Mouse (Mus musculus): Measurements from ENCODE around the gene Atxn7. TPM values are rescaled to one million over a fixed set of nuclear protein-coding genes. Genes with fewer than 3 reads are reported as not detected.
"Not testable (repeated sequence)": the region's sequence is repeated elsewhere in the genome, so short reads cannot be mapped to it uniquely, and the experiment has no call there.

Gene Atxn7
- polyA plus RNA-seq, 1 experiment from 2014 or later, result 4.0 TPM

- peak; percentile 80 for ATAC-seq
- Histone ChIP-seq H3K4me3 (replicated peaks; ENCODE audit: low read length) (no peak overlapping the region), H3K36me3 (ENCODE audit: control insufficient read depth, insufficient read depth) (peaks cover 31% of the 10 kb centered on the region)
Measured at GRCm38 (mm10) chr14:13950401-13950800, 10.8 kb upstream of the Atxn7 start.

GRCm38 (mm10) chr14:13952151-13952550 lies 9.1 kb upstream of the Atxn7 start:
- ATAC-seq; H3K27me3 ChIP-seq (replicated peaks; ENCODE audit: control insufficient read depth, insufficient read depth, low read length); H3K27ac ChIP-seq (ENCODE audit: low read length); H3K4me1 ChIP-seq (replicated peaks; ENCODE audit: control insufficient read depth, insufficient read depth, low read length); H3K4me2 ChIP-seq (ENCODE audit: low read length); H3K4me3 ChIP-seq (replicated peaks; ENCODE audit: low read length); H3K9ac ChIP-seq (replicated peaks; ENCODE audit: low read depth, low read length); H3K9me3 ChIP-seq (ENCODE audit: control insufficient read depth, low read length): not testable (repeated sequence)
- 99% methylated on average over 3 of the region's 3 CpGs for WGBS
- H3K36me3 ChIP-seq (ENCODE audit: control insufficient read depth, insufficient read depth), result peaks cover 34% of the 10 kb centered on the region

More at GRCm38 (mm10) chr14:13950401-13950800, 10.8 kb upstream of the Atxn7 start:
- no peaks in the 10 kb centered on the region for H3K27me3 ChIP-seq (replicated peaks; ENCODE audit: control insufficient read depth, insufficient read depth, low read length)
- no peak overlapping the region for H3K4me2 ChIP-seq (ENCODE audit: low read length)
- H3K9ac ChIP-seq (replicated peaks; ENCODE audit: low read depth, low read length), result no peak overlapping the region
- no peaks in the 10 kb centered on the region for H3K9me3 ChIP-seq (ENCODE audit: control insufficient read depth, low read length)
- no peaks in the 10 kb centered on the region for H3K4me1 ChIP-seq (replicated peaks; ENCODE audit: control insufficient read depth, insufficient read depth, low read length)
- no peak overlapping the region for H3K27ac ChIP-seq (ENCODE audit: low read length)

- 0 out of 2 replicates have a peak, but pooled peaks cover 3% of the 10 kb centered on the region for H3K36me3 ChIP-seq (ENCODE audit: control insufficient read depth, insufficient read depth)
- peak overlapping the region; percentile 87 for H3K27ac ChIP-seq (ENCODE audit: low read length)
- H3K27me3 ChIP-seq (replicated peaks; ENCODE audit: control insufficient read depth, insufficient read depth, low read length), result no peaks in the 10 kb centered on the region
- H3K4me3 ChIP-seq (replicated peaks; ENCODE audit: low read length), result peak overlapping the region; percentile 93
- peak overlapping the region; percentile 99 for H3K9ac ChIP-seq (replicated peaks; ENCODE audit: low read depth, low read length)
- under 1% methylated on average over 9 of the region's 9 CpGs for WGBS
- H3K4me2 ChIP-seq (ENCODE audit: low read length), result peak overlapping the region; percentile 59
- H3K4me1 ChIP-seq (replicated peaks; ENCODE audit: control insufficient read depth, insufficient read depth, low read length), result peaks cover 15% of the 10 kb centered on the region
- H3K9me3 ChIP-seq (ENCODE audit: control insufficient read depth, low read length), result no peaks in the 10 kb centered on the region
- ATAC-seq, result peak; percentile 61
Measured at GRCm38 (mm10) chr14:13960079-13960478, 1.2 kb upstream of the Atxn7 start.

- ATAC-seq, result peak; percentile 88
- peak overlapping the region; percentile 99 for H3K9ac ChIP-seq (replicated peaks; ENCODE audit: low read depth, low read length)
- 0 out of 2 replicates have a peak, but pooled peaks cover 1% of the 10 kb centered on the region for H3K36me3 ChIP-seq (ENCODE audit: control insufficient read depth, insufficient read depth)
- WGBS, result under 1% methylated on average over 61 of the region's 75 CpGs
- peak overlapping the region; percentile 59 for H3K4me2 ChIP-seq (ENCODE audit: low read length)
- peak overlapping the region; percentile 87 for H3K27ac ChIP-seq (ENCODE audit: low read length)
- peak overlapping the region; percentile 93 for H3K4me3 ChIP-seq (replicated peaks; ENCODE audit: low read length)
- peaks cover 15% of the 10 kb centered on the region for H3K4me1 ChIP-seq (replicated peaks; ENCODE audit: control insufficient read depth, insufficient read depth, low read length)
- H3K27me3 ChIP-seq (replicated peaks; ENCODE audit: control insufficient read depth, insufficient read depth, low read length), result no peaks in the 10 kb centered on the region
- H3K9me3 ChIP-seq (ENCODE audit: control insufficient read depth, low read length), result no peaks in the 10 kb centered on the region
Measured at GRCm38 (mm10) chr14:13960482-13961325, 536 bp upstream of the Atxn7 start.

- Histone ChIP-seq H3K9me3 (ENCODE audit: control insufficient read depth, low read length) (no peaks in the 10 kb centered on the region), H3K36me3 (ENCODE audit: control insufficient read depth, insufficient read depth) (no peaks in the 10 kb centered on the region), H3K27me3 (replicated peaks; ENCODE audit: control insufficient read depth, insufficient read depth, low read length) (no peaks in the 10 kb centered on the region), H3K9ac (replicated peaks; ENCODE audit: low read depth, low read length) (no peak overlapping the region), H3K4me1 (replicated peaks; ENCODE audit: control insufficient read depth, insufficient read depth, low read length) (peaks cover 15% of the 10 kb centered on the region), H3K27ac (ENCODE audit: low read length) (no peak overlapping the region), H3K4me3 (replicated peaks; ENCODE audit: low read length) (no peak overlapping the region), H3K4me2 (ENCODE audit: low read length) (no peak overlapping the region)
- no peak for ATAC-seq
- WGBS, result 82% methylated on average over 6 of the region's 6 CpGs
Measured at GRCm38 (mm10) chr14:13962476-13962875, 1.2 kb downstream of the Atxn7 start.

GRCm38 (mm10) chr14:13963527-13963926 lies 2.3 kb downstream of the Atxn7 start:
- no peak overlapping the region for H3K9ac ChIP-seq (replicated peaks; ENCODE audit: low read depth, low read length)
- no peak overlapping the region for H3K4me3 ChIP-seq (replicated peaks; ENCODE audit: low read length)
- no peaks in the 10 kb centered on the region for H3K9me3 ChIP-seq (ENCODE audit: control insufficient read depth, low read length)
- no peak overlapping the region for H3K4me2 ChIP-seq (ENCODE audit: low read length)
- WGBS, result 86% methylated on average over 1 of the region's 1 CpGs
- H3K36me3 ChIP-seq (ENCODE audit: control insufficient read depth, insufficient read depth), result no peaks in the 10 kb centered on the region
- no peaks in the 10 kb centered on the region for H3K27me3 ChIP-seq (replicated peaks; ENCODE audit: control insufficient read depth, insufficient read depth, low read length)
- peaks cover 12% of the 10 kb centered on the region for H3K4me1 ChIP-seq (replicated peaks; ENCODE audit: control insufficient read depth, insufficient read depth, low read length)
- H3K27ac ChIP-seq (ENCODE audit: low read length), result no peak overlapping the region
- ATAC-seq, result no peak

GRCm38 (mm10) chr14:13967607-13968006 lies 6.4 kb downstream of the Atxn7 start:
- no peak for ATAC-seq
- 39% methylated on average over 1 of the region's 1 CpGs for whole genome bisulfite sequencing
- no peaks in the 10 kb centered on the region for H3K9me3 ChIP-seq (ENCODE audit: control insufficient read depth, low read length)
- H3K4me2 ChIP-seq (ENCODE audit: low read length), result no peak overlapping the region
- H3K4me1 ChIP-seq (replicated peaks; ENCODE audit: control insufficient read depth, insufficient read depth, low read length), result peaks cover 5% of the 10 kb centered on the region; the same call in 1 of the 2 replicates
- no peak overlapping the region for H3K9ac ChIP-seq (replicated peaks; ENCODE audit: low read depth, low read length)
- H3K27ac ChIP-seq (ENCODE audit: low read length), result no peak overlapping the region
- no peaks in the 10 kb centered on the region for H3K36me3 ChIP-seq (ENCODE audit: control insufficient read depth, insufficient read depth)
- H3K4me3 ChIP-seq (replicated peaks; ENCODE audit: low read length), result no peak overlapping the region
- H3K27me3 ChIP-seq (replicated peaks; ENCODE audit: control insufficient read depth, insufficient read depth, low read length), result no peaks in the 10 kb centered on the region

- H3K4me3 ChIP-seq (replicated peaks; ENCODE audit: low read length), result no peak overlapping the region
- H3K9me3 ChIP-seq (ENCODE audit: control insufficient read depth, low read length), result no peaks in the 10 kb centered on the region
- H3K9ac ChIP-seq (replicated peaks; ENCODE audit: low read depth, low read length), result no peak overlapping the region
- H3K4me2 ChIP-seq (ENCODE audit: low read length), result no peak overlapping the region
- H3K4me1 ChIP-seq (replicated peaks; ENCODE audit: control insufficient read depth, insufficient read depth, low read length), result peaks cover 5% of the 10 kb centered on the region; the same call in 1 of the 2 replicates
- no peaks in the 10 kb centered on the region for H3K36me3 ChIP-seq (ENCODE audit: control insufficient read depth, insufficient read depth)
- ATAC-seq, result no peak
- no peaks in the 10 kb centered on the region for H3K27me3 ChIP-seq (replicated peaks; ENCODE audit: control insufficient read depth, insufficient read depth, low read length)
- no peak overlapping the region for H3K27ac ChIP-seq (ENCODE audit: low read length)
- 93% methylated on average over 5 of the region's 5 CpGs for WGBS
Measured at GRCm38 (mm10) chr14:13968476-13968875, 7.2 kb downstream of the Atxn7 start.

- Histone ChIP-seq H3K4me1 (replicated peaks; ENCODE audit: control insufficient read depth, insufficient read depth, low read length) (peaks cover 5% of the 10 kb centered on the region; the same call in 1 of the 2 replicates), H3K4me3 (replicated peaks; ENCODE audit: low read length) (no peak overlapping the region), H3K36me3 (ENCODE audit: control insufficient read depth, insufficient read depth) (no peaks in the 10 kb centered on the region), H3K27ac (ENCODE audit: low read length) (no peak overlapping the region), H3K27me3 (replicated peaks; ENCODE audit: control insufficient read depth, insufficient read depth, low read length) (no peaks in the 10 kb centered on the region), H3K9me3 (ENCODE audit: control insufficient read depth, low read length) (no peaks in the 10 kb centered on the region), H3K9ac (replicated peaks; ENCODE audit: low read depth, low read length) (no peak overlapping the region), H3K4me2 (ENCODE audit: low read length) (no peak overlapping the region)
- no peak for ATAC-seq
- WGBS, result 61% methylated on average over 3 of the region's 3 CpGs
Measured at GRCm38 (mm10) chr14:13970513-13970912, 9.3 kb downstream of the Atxn7 start.
